Mouse (Mus musculus): ENCODE data around the gene Nt5dc3.

The Nt5dc3 gene

GRCm38 (mm10) chr10:86778398-86779116 is at the start of gene Nt5dc3:
Gene Nt5dc3, plus strand, starts transcription at chr10:86779005.
- DNase-seq (ENCODE audit: low spot score) = peak; percentile 96

GRCm38 (mm10) chr10:86730823-86731499 is 47.8 kb upstream of the Nt5dc3 start:
- peak; percentile 91 for DNase-seq (ENCODE audit: low spot score)

GRCm38 (mm10) chr10:86731500-86731863 is 47.3 kb upstream of the Nt5dc3 start:
- no peak for DNase-seq (ENCODE audit: low spot score)

- DNase-seq (ENCODE audit: low spot score) = no peak
Observed at GRCm38 (mm10) chr10:86735036-86735435, 43.8 kb upstream of the Nt5dc3 start.

GRCm38 (mm10) chr10:86742918-86743317 is 35.9 kb upstream of the Nt5dc3 start:
- no peak for DNase-seq (ENCODE audit: low spot score)

GRCm38 (mm10) chr10:86744306-86744705 is 34.5 kb upstream of the Nt5dc3 start:
- DNase-seq (ENCODE audit: low spot score) = no peak

- DNase-seq (ENCODE audit: low spot score) = no peak
Observed at GRCm38 (mm10) chr10:86755816-86756502, 22.8 kb upstream of the Nt5dc3 start.

GRCm38 (mm10) chr10:86757724-86758123 is 21.1 kb upstream of the Nt5dc3 start:
- DNase-seq (ENCODE audit: low spot score) = no peak

GRCm38 (mm10) chr10:86758211-86758610 is 20.6 kb upstream of the Nt5dc3 start:
- DNase-seq (ENCODE audit: low spot score) = no peak

- no peak for DNase-seq (ENCODE audit: low spot score)
Observed at GRCm38 (mm10) chr10:86761236-86761635, 17.6 kb upstream of the Nt5dc3 start.

- DNase-seq (ENCODE audit: low spot score) = no peak
Observed at GRCm38 (mm10) chr10:86761722-86762383, 17.0 kb upstream of the Nt5dc3 start.

- no peak for DNase-seq (ENCODE audit: low spot score)
Observed at GRCm38 (mm10) chr10:86762384-86762730, 16.4 kb upstream of the Nt5dc3 start.

GRCm38 (mm10) chr10:86763672-86764071 is 15.1 kb upstream of the Nt5dc3 start, which contains the start of gene Gm49358:
Gene Gm49358, plus strand, starts transcription at chr10:86763972.
- DNase-seq (ENCODE audit: low spot score) = no peak

GRCm38 (mm10) chr10:86765344-86765966 is 13.3 kb upstream of the Nt5dc3 start:
- no peak for DNase-seq (ENCODE audit: low spot score)

GRCm38 (mm10) chr10:86769216-86769615 is 9.6 kb upstream of the Nt5dc3 start:
- DNase-seq (ENCODE audit: low spot score) = no peak

- DNase-seq (ENCODE audit: low spot score) = no peak
Observed at GRCm38 (mm10) chr10:86769797-86770196, 9.0 kb upstream of the Nt5dc3 start.

- no peak for DNase-seq (ENCODE audit: low spot score)
Observed at GRCm38 (mm10) chr10:86771701-86772100, 7.1 kb upstream of the Nt5dc3 start.

GRCm38 (mm10) chr10:86772231-86772631 is 6.6 kb upstream of the Nt5dc3 start:
- DNase-seq (ENCODE audit: low spot score) = no peak

GRCm38 (mm10) chr10:86773360-86773759 is 5.4 kb upstream of the Nt5dc3 start:
- no peak for DNase-seq (ENCODE audit: low spot score)

- no peak for DNase-seq (ENCODE audit: low spot score)
Observed at GRCm38 (mm10) chr10:86776281-86776680, 2.5 kb upstream of the Nt5dc3 start.

GRCm38 (mm10) chr10:86777614-86778319 is 1.0 kb upstream of the Nt5dc3 start:
- DNase-seq (ENCODE audit: low spot score) = no peak

Data from retina, embryonic 14.5 days (tissue).